Mouse (Mus musculus): ENCODE measurements around the gene Shb. TPM values are rescaled to one million over a fixed set of nuclear protein-coding genes. Genes with fewer than 3 reads are reported as not detected.

Shb gene
- total and polyA plus RNA-seq, 2 experiments from 2014 or later: 8.6 to 32.6 TPM

DNA sequence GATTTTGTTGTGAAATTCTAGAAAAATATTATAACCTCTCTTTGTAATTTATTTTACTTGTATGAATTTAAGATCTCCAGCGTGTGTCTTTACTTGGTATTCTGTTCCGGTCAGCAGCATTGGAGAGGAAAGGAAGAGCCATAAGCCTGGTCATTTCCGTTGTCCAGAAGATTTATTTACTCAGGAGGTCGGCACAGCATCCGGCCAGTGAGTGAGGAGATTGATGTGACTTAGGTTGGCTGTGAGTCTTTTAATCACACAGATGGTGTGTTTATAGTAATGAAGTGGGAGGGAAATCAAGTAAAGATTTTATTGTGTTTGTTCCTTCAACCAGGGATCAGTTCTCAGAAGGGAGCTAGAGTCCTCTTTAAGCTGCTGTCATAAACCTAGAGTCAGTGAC, 157.4 kb downstream of the Shb start:
- no peaks in the 10 kb centered on the region for H3K9me3 ChIP-seq (ENCODE audit: low read length)
- ATAC-seq (no peak), DNase-seq (no peak)
- H3K4me3 ChIP-seq (ENCODE audit: low read depth, low read length): no peak overlapping the region
- H3K27me3 ChIP-seq (ENCODE audit: insufficient read depth, low read length): no peaks in the 10 kb centered on the region
- H3K27ac ChIP-seq (ENCODE audit: low read depth, low read length): no peak overlapping the region
- WGBS: 88% methylated on average over 5 of the region's 5 CpGs
- no peaks in the 10 kb centered on the region for H3K4me1 ChIP-seq (ENCODE audit: insufficient read depth)
- no peak overlapping the region for H3K4me2 ChIP-seq (ENCODE audit: low read depth)
- TF ChIP-seq CTCF (IDR thresholded peaks at IDR 0.05; ENCODE audit: low read depth): no peak
- H3K36me3 ChIP-seq (ENCODE audit: insufficient read depth): peaks cover 63% of the 10 kb centered on the region
- H3K9ac ChIP-seq: no peak overlapping the region

Small RNA genes within 50 kb of the gene (microRNA-seq; reads per million reads assigned to microRNA genes)
- 0 reads per million in 2 experiments for gene Gm22518
- 0 reads per million in 2 experiments for gene Gm25692

Other genes with a start within 250 kb of the Shb start
- 16.6 and 18.3 TPM in 2 replicates for gene Trmt10b, start 235.3 kb downstream of the Shb start, total RNA-seq (2014; rRNA removed)
- gene Trmt10b, start 235.3 kb downstream of the Shb start, polyA plus RNA-seq (2015; fragmentation: Nextera tagmentation; extraction: Ambion mirVana): 16.9 and 23.8 TPM in 2 replicates
- 17.0 and 22.6 TPM in 2 replicates for gene Dcaf10, start 190.4 kb downstream of the Shb start, total RNA-seq (2014; rRNA removed)
- 7.5 and 9.6 TPM in 2 replicates for gene Dcaf10, start 190.4 kb downstream of the Shb start, polyA plus RNA-seq (2015; fragmentation: Nextera tagmentation; extraction: Ambion mirVana)
- gene Exosc3, start 189.7 kb downstream of the Shb start, total RNA-seq (2014; rRNA removed): 27.0 and 28.1 TPM in 2 replicates
- 25.5 and 26.8 TPM in 2 replicates for gene Exosc3, start 189.7 kb downstream of the Shb start, polyA plus RNA-seq (2015; fragmentation: Nextera tagmentation; extraction: Ambion mirVana)
- gene Slc25a51, start 123.7 kb downstream of the Shb start, total RNA-seq (2014; rRNA removed): 94.6 and 128 TPM in 2 replicates
- 76.8 and 83.9 TPM in 2 replicates for gene Slc25a51, start 123.7 kb downstream of the Shb start, polyA plus RNA-seq (2015; fragmentation: Nextera tagmentation; extraction: Ambion mirVana)

All from forebrain, postnatal 0 days (tissue).